Mouse (Mus musculus) Patski (cell line): ENCODE results near the gene Mis12. TPM values are rescaled to one million over a fixed set of nuclear protein-coding genes. Genes with fewer than 3 reads are reported as not detected.

Experiments
- ATAC-seq: fragments of 100-300 bp; one replicate; pipeline ENCODE4 v1.8.0; 2021
- CTCF ChIA-PET: fragments of 350-600 bp; sonication (Branson Sonifier 250); formaldehyde crosslinking; loops from one replicate; lab custom pipeline; 2022; ENCODE audit warnings: inconsistent platforms; lab: Charles Lee
- POLR2A ChIA-PET: fragments of 350-600 bp; sonication (Branson Sonifier 250); formaldehyde crosslinking; loops from one replicate; lab custom pipeline; 2022; ENCODE audit warnings: antibody characterized with exemption, inconsistent platforms; lab: Charles Lee
- DNase-seq: peaks from one replicate; pipeline ENCODE4 v3.0.0-alpha.2; 2011; ENCODE audit warnings: low read depth, low spot score
- H3K27me3 ChIP-seq: fragments of 371-371 bp; one replicate; pipeline ENCODE4 v1.5.1; 2021
- CTCF ChIP-seq: fragments of 100-300 bp; IDR thresholded peaks from one replicate; pipeline ENCODE4 v1.5.1; 2021
- in situ Hi-C: fragments of 300-500 bp; cut with MboI; formaldehyde crosslinking; loops from 3 replicates; pipeline ENCODE4 v1.11.1; 2018; ENCODE audit warnings: low pct_unique_long_range_greater_than_20kb, mixed read lengths
- polyA plus RNA-seq: library from polyadenylated mRNA; unstranded; gene quantifications from one replicate; pipeline ENCODE4 v1.2.3, GENCODE M21; 2021

Mis12 gene
- polyA plus RNA-seq, 1 experiment from 2014 or later: 30.3 TPM

DNA sequence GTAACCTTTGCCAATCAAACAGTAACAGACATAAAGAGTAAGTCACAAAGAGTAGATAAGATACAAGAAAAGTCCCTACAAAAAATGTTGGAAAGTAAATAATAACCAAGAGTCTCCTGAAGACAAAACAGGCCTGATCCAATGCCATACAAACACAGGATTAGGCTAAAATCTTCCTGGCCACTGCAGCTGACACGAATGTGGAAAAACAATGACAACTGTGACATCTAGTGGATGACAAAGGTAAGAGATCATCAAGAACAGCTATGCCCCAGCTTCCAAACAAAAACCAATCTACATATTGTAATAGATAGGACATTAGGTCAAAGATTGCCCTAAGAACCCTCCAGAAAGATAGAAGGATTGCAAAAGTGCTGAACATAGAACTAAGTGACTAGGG, 33.1 kb downstream of the Mis12 start:
- in situ Hi-C loops: no loop called here
- H3K27me3 ChIP-seq: no peaks in the 10 kb centered on the region
- ChIA-PET CTCF (no interaction called here), POLR2A (no interaction called here)
- no peak for DNase-seq
- ATAC-seq: no peak
- TF ChIP-seq CTCF: peak; percentile 47

DNA sequence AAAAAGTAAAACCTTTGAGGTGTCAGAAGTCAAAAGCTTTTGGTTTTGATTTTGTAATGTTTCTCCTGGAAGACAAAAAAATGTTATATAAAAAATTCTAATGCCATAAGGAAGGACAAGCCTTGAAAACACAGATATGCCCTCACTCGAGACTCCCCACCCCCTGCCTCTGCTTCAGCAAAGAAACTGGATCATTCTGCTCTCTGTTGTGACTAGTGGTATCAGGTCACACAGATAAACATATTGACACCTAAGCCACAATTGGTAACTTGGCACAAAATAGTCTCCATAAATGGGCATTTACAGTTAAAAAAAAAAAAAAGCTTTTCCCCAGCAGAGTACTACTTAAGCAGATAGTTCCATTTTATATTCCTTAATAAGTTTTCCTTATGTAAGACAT, 56.9 kb downstream of the Mis12 start:
- in situ Hi-C loops: no loop called here
- CTCF ChIA-PET: no interaction called here
- TF ChIP-seq CTCF: no peak
- DNase-seq (no peak), ATAC-seq (no peak)
- POLR2A ChIA-PET: no interaction called here
- H3K27me3 ChIP-seq: no peaks in the 10 kb centered on the region

Other genes starting within 250 kb of the Mis12 start
- 0.05 TPM for gene Scimp, start 207.0 kb upstream of the Mis12 start, polyA plus RNA-seq
- gene Rabep1, start 174.8 kb upstream of the Mis12 start, polyA plus RNA-seq: 48.8 TPM
- gene Nup88, start 49.6 kb upstream of the Mis12 start, polyA plus RNA-seq: 128 TPM
- gene Rpain, start 49.4 kb upstream of the Mis12 start, polyA plus RNA-seq: 51.8 TPM
- 248 TPM for gene C1qbp, start 36.6 kb upstream of the Mis12 start, polyA plus RNA-seq
- 20.9 TPM for gene Dhx33, start 15.2 kb upstream of the Mis12 start, polyA plus RNA-seq
- gene Derl2, start 230 bp downstream of the Mis12 start, polyA plus RNA-seq: 35.1 TPM
- gene 6330403K07Rik, start 13.9 kb downstream of the Mis12 start, polyA plus RNA-seq: 0.41 TPM
- not detected for gene Nlrp1a, start 125.1 kb downstream of the Mis12 start, polyA plus RNA-seq
- gene Nlrp1b, start 211.1 kb downstream of the Mis12 start, polyA plus RNA-seq: not detected